Mouse (Mus musculus): ENCODE data around the gene Bdh2.

- no peak for TF ChIP-seq CTCF (IDR thresholded peaks at IDR 0.05; ENCODE audit: low read depth)
- TF ChIP-seq EP300 (optimal IDR thresholded peaks at IDR 0.05): no peak
These were observed 12.7 kb downstream of the Bdh2 start for GRCm38 (mm10) chr3:135293703-135294102.

Data from stomach, postnatal 0 days (tissue).